Mouse (Mus musculus) forebrain, embryonic 16.5 days (tissue): ENCODE results near the gene Rhbdl2. TPM values are rescaled to one million over a fixed set of nuclear protein-coding genes. Genes with fewer than 3 reads are reported as not detected.

ENCODE experiments used
- ATAC-seq: fragments of 200-750 bp; cut with Nextera tagmentation; 2 replicates; pipeline ENCODE4 v1.8.0; 2017; ENCODE audit warnings: mild to moderate bottlenecking, moderate library complexity
- H3K27ac ChIP-seq: fragments of 300-500 bp; sonication (generic); 2 replicates; pipeline ENCODE4 v1.5.1; 2014; ENCODE audit warnings: low read length, control low read depth
- H3K27me3 ChIP-seq: fragments of 300-500 bp; sonication (generic); replicated peaks from 2 replicates; pipeline ENCODE4 v1.6.1; 2014; ENCODE audit warnings: low read length; ENCODE audit not compliant: control insufficient read depth, insufficient read depth
- H3K36me3 ChIP-seq: fragments of 300-500 bp; sonication (generic); 2 replicates; pipeline ENCODE4 v1.6.1; 2014; ENCODE audit not compliant: control insufficient read depth, insufficient read depth
- H3K4me1 ChIP-seq: fragments of 300-500 bp; sonication (generic); replicated peaks from 2 replicates; pipeline ENCODE4 v1.6.1; 2014; ENCODE audit warnings: low read length; ENCODE audit not compliant: control insufficient read depth, insufficient read depth
- H3K4me2 ChIP-seq: fragments of 300-500 bp; sonication (generic); 2 replicates; pipeline ENCODE4 v1.6.1; 2014; ENCODE audit warnings: mild to moderate bottlenecking, low read length, control low read depth
- H3K4me3 ChIP-seq: fragments of 300-500 bp; sonication (generic); replicated peaks from 2 replicates; pipeline ENCODE4 v1.5.1; 2014; ENCODE audit warnings: mild to moderate bottlenecking, low read length, control low read depth
- H3K9ac ChIP-seq: fragments of 300-500 bp; sonication (generic); replicated peaks from 2 replicates; pipeline ENCODE4 v1.6.1; 2014; ENCODE audit warnings: low read depth, low read length, control low read depth
- H3K9me3 ChIP-seq: fragments of 300-500 bp; sonication (generic); 2 replicates; pipeline ENCODE4 v1.6.1; 2016; ENCODE audit warnings: low read length; ENCODE audit not compliant: control insufficient read depth
- WGBS: fragments of 180-500 bp; shearing (Covaris S2); extraction: QIAGEN DNeasy Blood & Tissue Kit; methylation state at CpG from one replicate; pipeline ENCODE4 v1.1.7; 2014; 5-methylcytosine and 5-hydroxymethylcytosine counted together
- polyA plus RNA-seq: library from polyadenylated mRNA; unstranded; fragments of >200 nt; fragmentation: Nextera tagmentation; extraction: Ambion mirVana; gene quantifications from 2 replicates; pipeline ENCODE4 v1.2.1, GENCODE M21; 2015

Rhbdl2 gene
- polyA plus RNA-seq: 1.1 and 1.4 TPM in 2 replicates

- Histone ChIP-seq H3K36me3 (no peaks in the 10 kb centered on the region), H3K9me3 (no peaks in the 10 kb centered on the region), H3K9ac (no peak within 1 kb of the TSS), H3K27ac (no peak within 1 kb of the TSS), H3K4me2 (no peak within 1 kb of the TSS), H3K4me1 (peaks cover 7% of the 10 kb centered on the region; the same call in 1 of the 2 replicates), H3K4me3 (no peak within 1 kb of the TSS), H3K27me3 (no peaks in the 10 kb centered on the region)
- 18% methylated on average over 12 of the region's 12 CpGs for WGBS
- ATAC-seq: peak; percentile 87
Observed at GRCm38 (mm10) chr4:123787191-123787985, at the start of gene Rhbdl2. TSS of gene Rhbdl2 (plus strand) at chr4:123787874.

- WGBS: 94% methylated on average over 4 of the region's 4 CpGs
- H3K4me1 ChIP-seq: no peaks in the 10 kb centered on the region
- no peak overlapping the region for H3K4me3 ChIP-seq
- H3K9me3 ChIP-seq: no peaks in the 10 kb centered on the region
- H3K27me3 ChIP-seq: no peaks in the 10 kb centered on the region
- no peak overlapping the region for H3K27ac ChIP-seq
- peaks cover 21% of the 10 kb centered on the region for H3K36me3 ChIP-seq
- H3K4me2 ChIP-seq: no peak overlapping the region
- H3K9ac ChIP-seq: no peak overlapping the region
- ATAC-seq: no peak
Observed at GRCm38 (mm10) chr4:123738708-123739107, 49.0 kb upstream of the Rhbdl2 start.

GRCm38 (mm10) chr4:123742891-123743290 lies 44.8 kb upstream of the Rhbdl2 start:
- H3K9ac ChIP-seq: no peak overlapping the region
- 90% methylated on average over 1 of the region's 1 CpGs for WGBS
- H3K9me3 ChIP-seq: no peaks in the 10 kb centered on the region
- no peak overlapping the region for H3K27ac ChIP-seq
- H3K36me3 ChIP-seq: peaks cover 18% of the 10 kb centered on the region
- ATAC-seq: no peak
- no peak overlapping the region for H3K4me3 ChIP-seq
- H3K27me3 ChIP-seq: no peaks in the 10 kb centered on the region
- H3K4me2 ChIP-seq: no peak overlapping the region
- H3K4me1 ChIP-seq: peaks cover 5% of the 10 kb centered on the region

DNA sequence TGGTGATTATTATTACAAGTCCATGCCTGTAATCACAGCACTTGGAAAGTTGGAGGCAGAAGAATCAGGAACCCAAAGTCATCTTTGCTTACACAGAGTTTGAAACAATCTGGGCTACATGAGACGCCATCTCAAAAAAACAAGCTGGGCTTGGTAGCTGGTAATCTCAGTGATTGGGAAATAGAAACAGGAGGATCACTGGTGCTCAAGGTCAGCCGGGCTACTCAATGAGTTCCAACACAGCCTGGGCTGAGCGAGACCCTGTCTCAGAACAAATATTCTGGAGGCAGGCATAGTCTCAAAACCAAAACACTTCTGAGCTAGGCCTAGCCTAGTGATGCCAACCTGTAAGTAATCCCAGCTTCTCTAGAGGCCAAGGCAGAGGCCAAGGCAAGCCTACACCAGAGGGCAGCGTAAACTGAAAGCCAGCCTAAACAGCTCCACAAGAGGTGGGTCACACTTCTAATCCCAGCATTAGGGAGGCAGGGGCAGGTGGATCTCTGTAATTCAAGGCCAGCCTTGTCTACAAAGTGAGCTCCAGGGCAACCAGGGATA lies 42.4 kb upstream of the Rhbdl2 start:
- WGBS: 93% methylated on average over 4 of the region's 4 CpGs
- ATAC-seq: no peak
- no peak overlapping the region for H3K9ac ChIP-seq
- H3K27ac ChIP-seq: no peak overlapping the region
- H3K36me3 ChIP-seq: peaks cover 6% of the 10 kb centered on the region
- H3K4me2 ChIP-seq: no peak overlapping the region
- peaks cover 17% of the 10 kb centered on the region for H3K4me1 ChIP-seq
- H3K4me3 ChIP-seq: no peak overlapping the region
- no peaks in the 10 kb centered on the region for H3K9me3 ChIP-seq
- H3K27me3 ChIP-seq: no peaks in the 10 kb centered on the region

DNA sequence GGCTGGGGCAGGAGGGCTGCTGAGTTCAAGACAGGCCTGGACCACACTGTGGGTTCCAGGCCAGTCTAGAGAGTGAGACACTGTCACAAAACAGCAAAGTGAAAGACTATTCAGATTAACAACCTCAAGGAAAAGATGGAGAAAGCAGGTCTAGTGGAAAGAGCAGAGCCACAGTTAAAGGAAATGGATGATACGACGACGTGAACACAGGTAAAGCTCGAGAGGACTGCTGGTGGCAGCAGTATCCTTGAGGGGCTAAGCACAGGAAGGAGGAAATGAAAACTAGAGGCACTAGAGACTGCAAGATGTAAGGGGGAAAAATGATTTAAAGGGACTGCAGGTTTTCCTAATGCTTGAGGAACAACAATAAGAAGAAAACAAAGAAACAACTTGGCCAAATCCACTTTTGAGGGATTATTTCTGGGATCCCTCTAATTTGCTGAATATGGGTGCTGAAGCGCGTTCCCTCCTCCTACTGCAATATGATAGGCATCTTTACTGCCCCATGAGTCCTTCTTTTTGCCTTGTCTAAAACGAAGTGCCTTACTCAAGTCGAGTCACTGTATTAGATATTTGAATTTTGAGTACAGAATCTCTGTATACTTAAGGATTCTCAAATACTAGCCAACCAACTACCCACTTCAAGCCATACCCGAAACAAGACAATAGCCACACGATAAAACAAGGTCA lies 38.8 kb upstream of the Rhbdl2 start:
- H3K36me3 ChIP-seq: no peaks in the 10 kb centered on the region
- peaks cover 19% of the 10 kb centered on the region for H3K4me1 ChIP-seq
- H3K4me3 ChIP-seq: peak overlapping the region; percentile 100
- ATAC-seq: no peak
- H3K27ac ChIP-seq: no peak overlapping the region
- WGBS: 13% methylated on average over 10 of the region's 10 CpGs
- H3K4me2 ChIP-seq: peak overlapping the region; percentile 66
- H3K9ac ChIP-seq: peak overlapping the region; percentile 87
- H3K27me3 ChIP-seq: no peaks in the 10 kb centered on the region
- H3K9me3 ChIP-seq: no peaks in the 10 kb centered on the region

DNA sequence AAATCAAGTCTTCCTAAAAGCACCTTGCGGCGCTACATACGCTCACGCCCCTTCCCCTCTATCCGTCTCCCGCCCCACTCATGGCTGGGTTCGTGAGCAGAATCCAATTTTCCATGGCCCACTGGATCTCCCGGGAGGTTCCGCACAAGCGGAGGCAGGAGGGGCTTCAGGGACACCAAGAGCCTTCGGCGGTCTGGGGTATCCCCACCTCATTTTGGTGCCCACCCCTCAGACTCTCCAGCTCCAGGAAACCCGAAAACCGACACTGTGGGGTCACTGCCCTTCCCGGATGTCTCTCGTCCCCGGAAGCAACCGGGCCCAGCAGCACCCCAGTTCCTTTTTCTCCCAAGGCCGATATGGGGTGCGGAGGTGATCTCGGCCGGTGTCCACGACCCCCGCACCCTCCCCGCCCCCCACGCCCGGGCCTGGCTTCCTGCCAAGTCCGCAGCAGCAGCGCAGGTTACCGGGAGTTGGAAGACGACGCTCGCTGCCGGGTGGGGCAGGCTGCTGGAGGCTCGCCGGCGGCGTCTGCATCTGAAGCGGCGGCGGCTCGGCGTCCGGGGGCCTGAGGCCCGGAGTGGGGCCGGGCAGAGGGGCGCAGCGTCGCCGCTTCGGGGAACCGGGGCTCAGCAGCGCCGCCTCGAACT lies 38.1 kb upstream of the Rhbdl2 start:
- Histone ChIP-seq H3K27me3 (no peaks in the 10 kb centered on the region), H3K27ac (peak overlapping the region; percentile 92), H3K9me3 (no peaks in the 10 kb centered on the region), H3K4me1 (peaks cover 19% of the 10 kb centered on the region), H3K4me2 (peak overlapping the region; percentile 66), H3K4me3 (peak overlapping the region; percentile 100), H3K36me3 (no peaks in the 10 kb centered on the region), H3K9ac (peak overlapping the region; percentile 87)
- WGBS: under 1% methylated on average over 55 of the region's 55 CpGs
- ATAC-seq: peak; percentile 31; the same call in 1 of the 2 replicates

GRCm38 (mm10) chr4:123750152-123750651 lies 37.5 kb upstream of the Rhbdl2 start, which contains the start of gene Akirin1:
TSS of gene Akirin1 (minus strand) at chr4:123750345.
- Histone ChIP-seq H3K27ac (peak within 1 kb of the TSS; percentile 92), H3K4me2 (peak within 1 kb of the TSS; percentile 66), H3K27me3 (no peaks in the 10 kb centered on the region), H3K4me3 (peak within 1 kb of the TSS; percentile 100), H3K4me1 (peaks cover 19% of the 10 kb centered on the region), H3K9ac (peak within 1 kb of the TSS; percentile 87), H3K9me3 (no peaks in the 10 kb centered on the region), H3K36me3 (no peaks in the 10 kb centered on the region)
- peak; percentile 99 for ATAC-seq
- WGBS: under 1% methylated on average over 42 of the region's 46 CpGs

GRCm38 (mm10) chr4:123750707-123751312 lies 36.9 kb upstream of the Rhbdl2 start:
- WGBS: 0% methylated on average over 8 of the region's 8 CpGs
- Histone ChIP-seq H3K9ac (peak overlapping the region; percentile 87), H3K27me3 (no peaks in the 10 kb centered on the region), H3K36me3 (no peaks in the 10 kb centered on the region), H3K27ac (peak overlapping the region; percentile 42), H3K4me2 (peak overlapping the region; percentile 65), H3K4me3 (peak overlapping the region; percentile 100), H3K4me1 (peaks cover 19% of the 10 kb centered on the region), H3K9me3 (no peaks in the 10 kb centered on the region)
- no peak for ATAC-seq
